Mouse (Mus musculus) yolk sac, embryonic 10.5 days (tissue): ENCODE data around the gene Dnajb8.

Experiments
- DNase-seq: peaks from one replicate; pipeline ENCODE4 v3.0.0-alpha.2; 2017; ENCODE audit warnings: low spot score

The Dnajb8 gene

GRCm38 (mm10) chr6:88231821-88232220 is 9.8 kb downstream of the Dnajb8 start:
- DNase-seq = no peak

DNA sequence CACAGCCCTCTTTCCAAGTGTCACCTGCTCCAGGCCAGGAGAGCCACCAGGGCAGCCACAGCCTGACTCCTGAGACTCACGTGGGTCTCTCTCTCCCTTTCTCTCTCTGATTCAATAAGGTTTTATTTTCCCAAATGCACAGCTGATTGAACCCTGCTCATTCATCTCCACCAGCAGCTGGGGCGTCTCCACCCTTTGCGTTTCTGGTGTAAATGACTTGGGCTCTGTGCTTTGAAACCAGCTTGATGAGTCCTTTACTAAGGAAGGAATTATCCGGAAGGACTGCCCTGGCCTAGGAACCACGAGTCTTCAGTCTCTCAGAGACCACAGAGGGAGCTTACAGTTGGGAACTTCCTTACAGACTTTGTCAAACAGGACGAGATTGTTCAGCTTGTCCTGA is 10.2 kb downstream of the Dnajb8 start:
- no peak for DNase-seq

- no peak for DNase-seq
Measured at GRCm38 (mm10) chr6:88233996-88234395, 11.9 kb downstream of the Dnajb8 start.

DNA sequence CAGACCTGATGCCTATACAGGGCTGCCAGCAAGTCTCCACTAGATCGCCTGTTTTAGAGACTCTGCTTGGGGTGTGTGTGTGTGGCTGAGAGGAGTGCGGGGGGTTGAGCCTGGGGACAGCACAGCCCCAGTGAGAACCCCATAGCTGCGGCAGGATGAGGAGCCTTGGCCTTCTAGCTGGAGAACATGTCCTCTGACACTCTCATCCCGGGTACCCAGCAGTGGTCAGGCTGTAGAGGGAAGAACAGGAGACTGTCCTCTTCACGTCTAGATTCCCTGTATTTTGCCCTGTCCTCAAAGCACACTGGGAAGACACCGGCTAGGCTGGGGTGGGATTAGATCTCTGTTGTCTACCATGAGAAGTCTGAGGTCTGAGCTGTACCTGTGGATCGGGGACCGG is 13.4 kb downstream of the Dnajb8 start:
- DNase-seq = no peak

- no peak for DNase-seq
Measured at GRCm38 (mm10) chr6:88235983-88236382, 13.9 kb downstream of the Dnajb8 start.

GRCm38 (mm10) chr6:88236513-88236912 is 14.4 kb downstream of the Dnajb8 start:
- no peak for DNase-seq

- peak; percentile 34 for DNase-seq
Measured at GRCm38 (mm10) chr6:88242604-88243003, 20.5 kb downstream of the Dnajb8 start.

DNA sequence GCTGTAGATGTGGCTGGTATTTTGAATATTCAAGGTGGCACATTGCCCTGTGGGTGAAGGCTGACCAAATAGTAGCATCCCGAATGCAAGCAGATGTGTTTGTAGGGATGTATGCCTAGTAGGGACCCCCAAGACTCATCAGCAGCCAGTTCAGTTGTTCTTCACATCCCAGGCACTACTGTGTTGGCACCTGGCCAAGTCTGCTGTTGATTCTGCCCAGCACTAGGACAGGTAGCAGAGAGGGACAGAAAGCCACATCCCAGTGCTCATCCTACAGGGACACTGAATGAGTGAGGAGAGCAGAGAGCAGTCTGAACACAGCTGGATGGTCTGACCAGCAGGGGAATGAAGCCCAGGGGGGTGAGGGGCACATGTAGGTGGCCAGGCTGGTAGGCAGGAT is 27.2 kb downstream of the Dnajb8 start:
- DNase-seq = no peak

DNA sequence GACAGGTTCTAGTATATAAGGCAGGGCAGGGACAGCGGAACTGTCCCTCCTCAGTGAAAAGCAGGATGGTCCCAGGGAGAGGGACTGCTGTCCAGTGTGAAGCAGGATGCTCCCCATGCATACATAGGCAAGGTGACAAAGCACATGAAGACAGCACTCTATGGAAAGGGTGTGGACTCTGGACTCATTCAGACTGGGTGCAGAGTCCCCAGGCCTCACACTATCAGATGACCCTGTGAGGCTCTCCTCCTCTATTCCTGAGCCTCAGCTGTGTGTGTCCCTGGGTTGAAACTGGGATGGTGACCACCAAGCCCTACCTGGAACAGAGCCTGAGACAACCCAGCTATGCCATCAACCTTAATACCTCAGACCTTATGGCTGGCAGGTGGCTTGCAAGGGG is 29.3 kb downstream of the Dnajb8 start:
- DNase-seq = peak; percentile 43

GRCm38 (mm10) chr6:88251798-88252478 is 29.9 kb downstream of the Dnajb8 start:
- no peak for DNase-seq

DNA sequence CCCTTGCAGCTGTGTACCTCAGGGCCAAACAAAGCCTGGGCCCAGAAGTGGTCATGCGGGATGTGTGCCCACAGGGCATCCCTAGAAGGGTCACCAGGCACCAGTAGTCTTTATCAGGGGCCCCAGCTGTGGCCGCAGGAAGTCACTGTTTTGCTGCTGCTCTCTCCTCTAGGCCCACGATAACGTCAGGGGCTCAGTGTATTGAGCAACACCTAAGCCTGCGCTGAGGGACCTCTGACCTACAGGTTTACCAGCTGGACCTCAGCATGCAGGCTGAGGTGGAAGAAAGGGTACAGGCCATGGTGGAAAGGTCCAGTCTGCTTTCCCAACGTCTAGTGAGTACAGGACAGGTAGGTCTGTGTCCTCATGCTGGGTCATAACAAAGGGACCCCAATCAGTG is 32.0 kb downstream of the Dnajb8 start:
- peak; percentile 65 for DNase-seq

DNA sequence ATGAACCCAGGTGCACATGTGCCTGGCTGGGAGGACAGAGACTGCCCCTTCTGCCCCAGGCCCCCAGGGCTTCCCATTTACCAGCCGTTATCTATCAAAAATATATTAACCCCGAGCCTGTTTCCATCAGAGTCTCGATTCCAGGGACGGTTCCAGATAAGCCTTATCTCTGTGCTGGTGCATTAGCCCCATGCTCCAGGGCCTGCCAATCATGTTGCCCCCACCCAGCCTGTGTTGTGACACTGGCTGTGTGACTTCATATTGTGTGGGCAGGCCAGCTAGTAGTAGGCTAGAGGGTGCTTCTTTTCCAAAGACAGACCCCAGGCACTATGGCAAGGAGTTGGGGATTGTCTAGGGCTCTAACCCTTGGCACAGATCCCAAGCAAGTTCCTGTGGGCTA is 33.4 kb downstream of the Dnajb8 start:
- no peak for DNase-seq

GRCm38 (mm10) chr6:88259621-88260020 is 37.6 kb downstream of the Dnajb8 start:
- no peak for DNase-seq

- DNase-seq = no peak
Measured at GRCm38 (mm10) chr6:88260645-88261044, 38.6 kb downstream of the Dnajb8 start.

DNA sequence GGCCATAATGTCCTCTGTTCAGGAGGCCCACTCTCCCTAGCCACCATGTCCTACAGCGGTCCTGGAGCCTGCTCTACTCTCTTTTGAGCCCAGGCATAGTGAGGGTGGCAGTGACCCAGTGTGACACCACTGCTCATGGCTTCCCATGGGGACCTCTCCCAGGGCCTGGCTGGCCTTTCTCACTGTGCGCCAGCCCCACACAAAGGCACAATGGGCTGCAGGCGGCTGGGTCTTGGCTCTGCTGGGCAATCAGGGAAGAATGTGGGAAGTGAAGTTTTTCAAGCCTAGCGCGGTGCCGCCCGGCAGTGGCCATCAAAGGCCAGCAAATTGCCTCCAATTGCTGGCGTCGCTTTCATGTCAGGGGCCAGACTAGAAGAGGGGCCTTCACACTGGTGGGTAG is 40.1 kb downstream of the Dnajb8 start:
- DNase-seq = no peak

GRCm38 (mm10) chr6:88265355-88265754 is 43.3 kb downstream of the Dnajb8 start:
- DNase-seq = no peak

GRCm38 (mm10) chr6:88266055-88266454 is 44.0 kb downstream of the Dnajb8 start:
- DNase-seq = no peak

DNA sequence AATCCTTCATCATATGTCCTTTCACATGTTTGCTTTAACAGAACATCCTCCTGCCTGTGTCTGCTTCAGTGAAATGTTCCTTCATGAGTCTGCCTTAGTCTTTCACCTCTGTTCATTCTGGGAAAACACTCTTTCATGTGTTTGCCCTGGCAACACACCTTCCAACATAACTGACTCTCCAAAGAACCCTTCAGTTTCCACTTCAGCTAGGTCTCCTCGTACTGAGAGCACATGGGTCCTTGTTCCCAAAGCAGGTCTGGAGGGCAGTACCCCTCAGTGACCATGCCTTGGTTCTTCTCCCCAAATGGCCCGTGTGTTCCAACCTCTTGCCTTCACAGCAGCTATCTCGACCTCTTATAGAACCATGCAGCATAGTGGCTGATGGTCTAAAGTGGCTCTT is 45.0 kb downstream of the Dnajb8 start:
- no peak for DNase-seq

GRCm38 (mm10) chr6:88267970-88268369 is 45.9 kb downstream of the Dnajb8 start:
- DNase-seq = no peak

GRCm38 (mm10) chr6:88274623-88275022 is 52.6 kb downstream of the Dnajb8 start:
- DNase-seq = no peak

DNA sequence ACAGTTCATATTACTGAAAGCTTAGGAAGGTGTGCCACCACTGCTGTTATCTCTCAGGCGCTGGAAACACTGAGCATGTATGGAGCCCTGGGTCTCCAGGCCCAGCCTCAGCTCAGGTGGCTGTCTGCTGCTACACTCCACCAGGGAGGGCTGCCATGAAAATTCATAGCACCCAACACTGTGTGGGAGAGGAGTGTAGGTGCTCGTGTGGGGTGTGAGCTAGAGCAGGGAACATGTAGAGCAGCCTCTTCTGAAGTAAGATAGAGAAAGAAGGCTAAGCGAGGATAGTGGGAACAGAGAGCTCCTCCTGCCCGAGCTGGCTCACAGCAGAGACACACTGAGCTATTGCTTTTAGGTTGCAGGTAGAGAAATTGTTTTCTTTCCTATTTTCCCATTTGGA is 54.2 kb downstream of the Dnajb8 start:
- DNase-seq = no peak

DNA sequence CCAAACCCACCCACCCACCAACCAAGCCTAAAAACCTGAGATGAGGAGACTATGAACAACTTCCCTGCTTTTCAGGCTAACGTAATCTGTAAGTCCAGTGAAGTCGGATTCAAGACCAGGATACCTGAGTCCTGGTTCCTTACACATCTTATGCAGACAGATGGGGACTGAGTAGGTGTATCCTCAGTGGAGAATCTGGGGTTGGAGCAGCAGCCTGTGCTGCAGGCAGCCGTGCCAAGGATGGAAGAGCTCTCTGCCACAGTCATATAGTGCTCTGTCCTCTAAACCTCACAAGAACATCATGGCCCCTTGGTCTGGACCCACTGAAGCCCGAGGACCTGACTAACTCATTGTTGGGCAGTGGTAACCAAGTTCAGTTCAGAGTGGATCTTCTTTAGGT is 55.2 kb downstream of the Dnajb8 start:
- DNase-seq = no peak

DNA sequence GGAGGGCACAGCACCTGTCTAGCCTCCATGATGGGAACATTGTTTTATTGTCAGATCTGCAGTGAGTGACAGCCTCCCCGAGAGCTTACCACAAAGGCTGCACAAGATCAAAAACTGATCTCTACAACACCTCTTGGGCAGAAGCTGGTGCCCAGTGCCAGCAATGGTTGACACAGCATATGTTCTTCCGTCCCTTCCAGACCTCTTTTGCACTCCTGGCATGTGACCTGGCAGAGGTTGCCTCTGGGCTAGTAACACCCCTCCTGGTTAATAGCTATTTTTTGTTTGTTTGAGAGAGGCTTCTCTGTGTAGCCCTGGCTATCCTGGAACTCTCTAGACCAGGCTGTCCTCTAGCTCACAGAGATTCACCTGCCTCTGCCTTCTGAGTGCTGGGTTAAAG is 56.1 kb downstream of the Dnajb8 start:
- DNase-seq = no peak

DNA sequence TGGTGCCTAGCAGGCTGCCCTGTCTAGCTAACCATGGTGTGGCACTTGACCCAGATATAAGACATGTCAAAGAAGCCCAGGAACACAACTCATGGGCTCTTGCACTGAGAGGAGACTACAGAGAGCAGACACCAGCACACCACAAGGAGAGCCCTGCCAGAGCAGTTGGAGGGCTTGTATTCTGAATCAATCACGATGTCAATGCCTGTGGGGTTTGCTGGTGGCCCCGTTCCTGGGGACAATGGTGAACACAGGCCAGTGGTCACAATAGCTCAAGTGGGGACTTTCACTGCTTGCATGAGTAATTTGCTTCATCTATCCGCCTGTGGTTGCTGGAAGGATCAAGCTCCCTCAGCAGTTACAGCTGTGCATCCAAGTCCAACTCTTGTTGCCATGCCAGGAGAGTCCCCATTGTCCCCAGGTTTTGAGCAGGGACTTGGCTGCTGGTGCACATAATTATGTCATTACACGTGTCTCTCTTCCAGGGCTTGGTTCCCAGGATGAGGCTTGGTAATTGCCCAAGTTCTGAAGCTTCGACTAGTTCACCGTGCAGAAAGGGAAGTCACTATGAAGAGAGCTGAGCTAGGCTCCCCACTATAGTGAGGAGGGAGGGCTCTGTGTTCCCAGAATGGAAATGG is 68.2 kb downstream of the Dnajb8 start:
- DNase-seq = no peak
